Mouse (Mus musculus) forebrain, embryonic 12.5 days (tissue): ENCODE data around the gene Gm16485. TPM values are rescaled to one million over a fixed set of nuclear protein-coding genes. Genes with fewer than 3 reads are reported as not detected.
A peak's percentile ranks its signal among the peaks of the same experiment; 100 is the strongest.

Source experiments
- ATAC-seq: fragments of 200-750 bp; cut with Nextera tagmentation; 2 replicates; pipeline ENCODE4 v1.8.0; 2017; ENCODE audit warnings: moderate TSS enrichment; ENCODE audit not compliant: low FRiP score
- H3K27ac ChIP-seq: fragments of 300-500 bp; sonication (generic); 2 replicates; pipeline ENCODE4 v1.5.1; 2016; ENCODE audit warnings: mild to moderate bottlenecking
- H3K27me3 ChIP-seq: fragments of 300-500 bp; sonication (generic); 2 replicates; pipeline ENCODE4 v1.6.1; 2016; ENCODE audit warnings: mild to moderate bottlenecking
- H3K36me3 ChIP-seq: fragments of 300-500 bp; sonication (generic); replicated peaks from 2 replicates; pipeline ENCODE4 v1.6.1; 2016; ENCODE audit warnings: mild to moderate bottlenecking
- H3K4me1 ChIP-seq: fragments of 300-500 bp; sonication (generic); 2 replicates; pipeline ENCODE4 v1.6.1; 2016
- H3K4me2 ChIP-seq: fragments of 300-500 bp; sonication (generic); 2 replicates; pipeline ENCODE4 v1.6.1; 2016; ENCODE audit warnings: mild to moderate bottlenecking, moderate library complexity
- H3K4me3 ChIP-seq: fragments of 300-500 bp; sonication (generic); replicated peaks from 2 replicates; pipeline ENCODE4 v1.5.1; 2016; ENCODE audit warnings: mild to moderate bottlenecking
- H3K9ac ChIP-seq: fragments of 300-500 bp; sonication (generic); 2 replicates; pipeline ENCODE4 v1.6.1; 2016; ENCODE audit warnings: mild to moderate bottlenecking
- H3K9me3 ChIP-seq: fragments of 300-500 bp; sonication (generic); 2 replicates; pipeline ENCODE4 v1.6.1; 2016
- WGBS: fragments of 180-500 bp; shearing (Covaris S2); methylation state at CpG from one replicate; pipeline ENCODE4 v1.1.7; 2016; 5-methylcytosine and 5-hydroxymethylcytosine counted together
- polyA plus RNA-seq: library from polyadenylated mRNA; unstranded; fragments of >200 nt; fragmentation: Nextera tagmentation; extraction: Ambion mirVana; gene quantifications from 2 replicates; pipeline ENCODE4 v1.2.1, GENCODE M21; 2016

Gm16485 gene
- polyA plus RNA-seq = 0.04 and 0.09 TPM in 2 replicates

DNA sequence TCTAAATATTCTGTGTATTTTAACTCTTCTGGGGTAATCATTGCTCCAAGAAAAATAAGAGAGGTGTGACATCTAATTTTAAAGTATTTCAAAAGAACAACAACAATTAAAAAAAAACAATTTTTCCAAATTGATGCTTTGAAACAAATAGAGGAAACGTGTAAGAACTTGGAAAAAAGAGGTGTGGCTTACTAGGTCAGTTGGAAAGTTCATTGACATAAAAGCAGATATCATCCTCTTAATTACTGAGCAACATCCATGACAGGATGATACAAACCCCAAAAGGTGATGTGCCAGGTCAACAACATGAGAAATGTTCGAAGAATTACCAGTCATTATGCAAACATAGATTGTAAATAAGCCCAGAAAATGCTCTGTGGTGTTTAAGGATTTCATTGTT is at the start of gene Gm16485:
TSS of gene Gm16485 (plus strand) at position 301 of the 400 bp plus-strand sequence.
- Histone ChIP-seq H3K36me3 (no peaks in the 10 kb centered on the region), H3K9ac (no peak within 1 kb of the TSS), H3K4me3 (no peak within 1 kb of the TSS), H3K9me3 (no peaks in the 10 kb centered on the region), H3K4me2 (no peak within 1 kb of the TSS), H3K27me3 (no peaks in the 10 kb centered on the region), H3K27ac (no peak within 1 kb of the TSS), H3K4me1 (no peaks in the 10 kb centered on the region)
- no peak for ATAC-seq
- 85% methylated on average over 2 of the region's 2 CpGs for WGBS

DNA sequence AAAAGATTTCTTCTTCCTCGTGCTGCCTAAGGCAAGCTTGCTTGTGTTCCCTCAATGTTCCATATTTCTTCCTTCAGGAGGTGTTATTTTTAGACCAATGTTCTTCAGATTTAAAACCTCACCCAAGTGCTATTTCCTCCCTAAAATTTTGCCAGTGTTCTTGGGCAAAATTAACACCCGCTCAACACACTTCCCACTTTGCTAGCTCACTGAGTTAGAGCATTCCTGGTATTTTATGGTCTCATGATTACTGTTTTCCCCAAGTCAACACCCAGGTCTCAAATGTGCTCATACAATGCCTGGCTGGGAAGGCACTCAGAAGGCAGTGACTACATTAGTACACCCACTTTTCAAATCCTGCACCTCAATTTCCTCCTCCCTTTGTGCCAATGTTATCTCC is 44.0 kb upstream of the Gm16485 start:
- Histone ChIP-seq H3K27ac (no peak overlapping the region), H3K9ac (no peak overlapping the region), H3K4me2 (no peak overlapping the region), H3K27me3 (no peaks in the 10 kb centered on the region), H3K9me3 (no peaks in the 10 kb centered on the region), H3K36me3 (no peaks in the 10 kb centered on the region), H3K4me3 (no peak overlapping the region), H3K4me1 (no peaks in the 10 kb centered on the region)
- 94% methylated on average over 2 of the region's 2 CpGs for WGBS
- no peak for ATAC-seq

DNA sequence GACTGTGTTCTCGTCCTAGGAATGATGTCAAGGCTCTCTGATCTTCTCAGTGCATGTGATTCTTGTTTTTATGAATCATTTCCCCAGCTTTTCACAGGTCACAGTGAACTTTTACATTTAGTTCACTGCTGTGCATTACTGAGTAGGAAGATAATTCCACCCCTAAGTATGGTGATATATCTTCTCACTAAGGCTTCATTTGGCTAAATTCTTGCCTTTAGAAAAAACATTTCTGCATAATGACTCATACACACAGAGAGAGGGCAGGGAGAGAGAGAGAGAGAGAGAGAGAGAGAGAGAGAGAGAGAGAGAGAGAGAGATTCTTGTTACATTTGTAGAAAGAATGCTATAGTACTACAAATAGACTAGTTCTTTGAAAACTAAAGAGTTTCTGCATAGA is 33.8 kb upstream of the Gm16485 start:
- no peaks in the 10 kb centered on the region for H3K4me1 ChIP-seq
- ATAC-seq = no peak
- 53% methylated on average over 1 of the region's 1 CpGs for WGBS
- H3K36me3 ChIP-seq = no peaks in the 10 kb centered on the region
- no peaks in the 10 kb centered on the region for H3K27me3 ChIP-seq
- H3K4me2 ChIP-seq = no peak overlapping the region
- no peaks in the 10 kb centered on the region for H3K9me3 ChIP-seq
- H3K27ac ChIP-seq = no peak overlapping the region
- H3K4me3 ChIP-seq = no peak overlapping the region
- H3K9ac ChIP-seq = no peak overlapping the region

DNA sequence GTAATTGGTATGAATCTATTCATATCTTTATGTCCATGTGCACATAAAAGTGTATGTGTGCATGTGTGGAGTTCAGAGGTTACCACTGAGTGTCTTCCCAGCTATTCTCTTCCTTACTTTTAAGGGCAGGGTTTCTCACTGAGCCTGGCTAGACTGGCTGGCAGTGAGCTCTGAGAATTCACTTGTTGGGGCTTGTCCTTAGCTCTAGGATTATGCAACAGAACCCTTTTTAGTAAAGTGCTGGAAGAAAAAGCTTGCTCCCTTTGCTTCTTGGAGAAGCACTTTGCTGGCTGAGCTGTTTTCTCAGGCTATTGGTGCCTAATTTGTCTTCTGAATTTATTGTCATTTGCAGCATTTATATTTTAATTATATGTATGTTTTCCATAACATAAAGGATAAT is 18.3 kb upstream of the Gm16485 start:
- no peaks in the 10 kb centered on the region for H3K9me3 ChIP-seq
- no peak overlapping the region for H3K27ac ChIP-seq
- no peak for ATAC-seq
- H3K36me3 ChIP-seq = no peaks in the 10 kb centered on the region
- H3K4me3 ChIP-seq = no peak overlapping the region
- H3K27me3 ChIP-seq = no peaks in the 10 kb centered on the region
- H3K4me2 ChIP-seq = no peak overlapping the region
- no peak overlapping the region for H3K9ac ChIP-seq
- no peaks in the 10 kb centered on the region for H3K4me1 ChIP-seq

DNA sequence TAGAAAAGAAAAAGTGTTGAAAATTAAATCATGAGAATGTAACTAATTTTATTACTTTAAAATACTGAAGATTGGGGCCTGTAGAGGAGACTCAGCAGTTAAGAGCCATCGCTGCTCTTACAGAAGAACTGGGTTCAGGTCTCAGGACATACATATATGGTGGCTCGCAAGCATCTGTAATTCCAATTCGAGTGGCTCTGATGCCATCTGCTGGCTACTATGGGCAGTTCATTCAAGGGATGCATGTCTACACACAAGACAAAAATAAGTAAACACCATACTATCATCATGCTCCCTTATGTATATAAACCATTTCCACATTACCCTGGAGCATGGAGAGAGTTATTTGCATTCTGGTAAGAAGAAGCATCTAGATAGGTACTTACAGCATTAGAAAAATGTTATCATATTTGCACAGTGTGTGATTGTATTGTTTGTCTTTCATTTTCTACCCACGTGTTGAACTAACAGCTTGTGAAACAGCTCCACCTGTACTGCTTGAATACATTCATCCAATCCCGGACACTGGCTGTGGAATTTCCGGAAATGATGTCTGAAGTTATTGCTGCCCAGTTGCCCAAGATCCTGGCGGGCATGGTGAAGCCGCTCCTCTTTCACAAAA is 7.0 kb upstream of the Gm16485 start:
- Histone ChIP-seq H3K9me3 (no peaks in the 10 kb centered on the region), H3K36me3 (no peaks in the 10 kb centered on the region), H3K27me3 (no peaks in the 10 kb centered on the region), H3K27ac (no peak overlapping the region), H3K4me3 (no peak overlapping the region), H3K9ac (no peak overlapping the region), H3K4me1 (no peaks in the 10 kb centered on the region), H3K4me2 (no peak overlapping the region)
- 70% methylated on average over 8 of the region's 8 CpGs for WGBS
- peak; percentile 57; the same call in 1 of the 2 replicates for ATAC-seq

DNA sequence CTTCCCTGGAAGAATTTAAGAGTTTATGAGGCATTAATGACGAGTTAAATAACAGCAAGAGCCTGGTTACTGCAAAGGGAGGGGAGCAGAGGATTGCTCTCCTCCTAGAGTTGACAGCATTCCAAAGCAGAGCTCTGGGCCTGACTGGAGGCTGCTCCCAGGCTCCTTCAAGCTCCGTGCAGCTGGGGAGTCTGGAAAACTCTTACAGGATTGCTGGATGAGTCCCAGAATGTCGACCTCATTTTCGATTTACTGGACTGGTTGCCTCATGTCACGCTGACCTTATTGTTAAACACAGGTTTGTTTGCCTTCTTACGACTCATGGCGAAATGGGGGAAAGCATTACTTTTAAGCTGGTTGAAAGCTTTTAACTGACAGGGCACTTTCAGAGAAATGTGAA is 1.4 kb upstream of the Gm16485 start:
- Histone ChIP-seq H3K36me3 (no peaks in the 10 kb centered on the region), H3K27me3 (no peaks in the 10 kb centered on the region), H3K4me1 (no peaks in the 10 kb centered on the region), H3K4me3 (no peak overlapping the region), H3K9me3 (no peaks in the 10 kb centered on the region), H3K4me2 (no peak overlapping the region), H3K27ac (no peak overlapping the region), H3K9ac (no peak overlapping the region)
- WGBS = 72% methylated on average over 7 of the region's 7 CpGs
- no peak for ATAC-seq

DNA sequence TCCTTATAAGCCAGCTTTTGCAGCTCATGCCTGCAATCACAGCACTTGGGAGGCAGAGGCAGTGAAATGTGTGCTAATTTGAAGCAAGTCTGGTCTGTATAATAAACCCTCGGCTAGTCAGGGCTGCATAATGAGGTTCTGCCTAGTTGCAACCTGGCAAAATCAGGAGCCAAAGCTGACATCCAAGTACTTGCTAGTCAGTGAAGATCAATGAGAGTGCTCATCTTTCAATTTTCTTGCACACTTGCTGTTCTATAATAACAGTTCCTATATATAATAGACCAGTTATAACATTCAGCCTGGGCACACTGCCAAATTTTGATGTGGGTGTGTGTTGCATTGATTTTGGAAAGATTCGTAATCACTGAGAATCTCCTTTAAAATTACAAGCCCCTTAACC is 6.2 kb downstream of the Gm16485 start:
- 50% methylated on average over 2 of the region's 2 CpGs for WGBS
- peak; percentile 36; the same call in 1 of the 2 replicates for ATAC-seq
- Histone ChIP-seq H3K27ac (no peak overlapping the region), H3K4me3 (no peak overlapping the region), H3K36me3 (no peaks in the 10 kb centered on the region), H3K4me2 (no peak overlapping the region), H3K9me3 (no peaks in the 10 kb centered on the region), H3K4me1 (no peaks in the 10 kb centered on the region), H3K27me3 (no peaks in the 10 kb centered on the region), H3K9ac (no peak overlapping the region)

DNA sequence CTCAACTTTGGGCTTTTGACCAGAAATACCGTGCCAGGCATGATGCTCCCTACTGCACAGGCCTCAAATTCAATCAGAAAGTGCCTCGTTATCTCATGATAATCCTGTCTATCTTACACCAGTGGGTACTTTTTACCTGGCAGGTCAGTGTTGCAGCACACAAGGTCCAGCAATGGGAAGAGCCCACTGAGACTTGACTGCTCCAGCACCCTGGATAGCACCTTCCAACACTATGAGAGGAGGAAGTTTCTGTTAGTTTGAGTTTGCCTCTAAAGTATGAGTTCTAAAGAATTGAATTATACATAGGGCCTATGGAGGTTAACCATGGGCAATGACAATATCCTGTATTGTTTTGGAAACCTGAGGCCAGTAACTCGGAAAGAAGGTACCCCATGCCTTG is 10.7 kb downstream of the Gm16485 start:
- Histone ChIP-seq H3K4me3 (no peak overlapping the region), H3K9me3 (no peaks in the 10 kb centered on the region), H3K4me1 (no peaks in the 10 kb centered on the region), H3K36me3 (no peaks in the 10 kb centered on the region), H3K27me3 (no peaks in the 10 kb centered on the region), H3K4me2 (no peak overlapping the region), H3K27ac (no peak overlapping the region), H3K9ac (no peak overlapping the region)
- WGBS = 78% methylated on average over 3 of the region's 3 CpGs
- no peak for ATAC-seq

DNA sequence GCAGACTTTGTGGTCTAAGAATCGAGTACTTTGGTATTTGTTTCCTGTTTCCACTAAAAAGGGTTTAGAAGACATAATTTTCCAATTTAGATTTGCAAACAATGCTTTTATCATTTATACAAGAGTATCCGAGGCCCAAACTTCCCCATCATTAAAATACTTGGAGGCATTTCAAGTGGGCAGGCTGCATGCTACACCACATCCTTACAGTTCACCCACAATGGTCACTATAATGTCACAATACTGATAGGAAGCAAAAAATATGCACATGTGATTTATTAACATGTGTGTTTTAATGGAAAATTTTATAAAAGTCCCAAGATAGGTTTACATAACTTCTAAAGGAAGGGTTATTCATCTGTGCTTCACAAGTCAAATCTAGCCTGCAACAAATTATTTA is 24.9 kb downstream of the Gm16485 start:
- 85% methylated on average over 2 of the region's 2 CpGs for WGBS
- H3K27me3 ChIP-seq = no peaks in the 10 kb centered on the region
- ATAC-seq = no peak

DNA sequence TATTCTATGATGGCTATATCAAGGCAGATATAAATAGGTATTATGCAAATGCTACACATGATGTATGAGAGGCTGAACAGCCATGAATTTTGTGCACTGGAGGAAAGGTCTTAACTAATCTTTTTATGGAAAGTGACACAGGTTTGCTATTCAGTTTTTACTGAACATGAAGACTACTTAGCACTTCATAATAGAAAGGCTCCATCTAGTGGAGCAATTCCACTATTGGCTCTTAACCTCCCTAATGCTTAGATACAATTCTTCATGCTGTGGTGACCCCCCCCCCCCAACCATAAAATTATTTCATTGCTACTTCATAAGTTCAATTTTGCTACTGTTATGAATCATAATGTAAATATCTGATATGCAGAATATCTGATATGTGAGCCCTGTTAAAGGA is 29.6 kb downstream of the Gm16485 start:
- H3K9me3 ChIP-seq = no peaks in the 10 kb centered on the region
- no peaks in the 10 kb centered on the region for H3K27me3 ChIP-seq
- peaks cover 10% of the 10 kb centered on the region; the same call in 1 of the 2 replicates for H3K36me3 ChIP-seq
- ATAC-seq = no peak
- H3K4me2 ChIP-seq = no peak overlapping the region
- no peak overlapping the region for H3K27ac ChIP-seq
- H3K4me1 ChIP-seq = no peaks in the 10 kb centered on the region
- no peak overlapping the region for H3K4me3 ChIP-seq
- H3K9ac ChIP-seq = no peak overlapping the region

More for the DNA sequence above, 24.9 kb downstream of the Gm16485 start:
- Histone ChIP-seq H3K4me3 (no peak overlapping the region), H3K36me3 (0 out of 2 replicates have a peak, but pooled peaks cover 2% of the 10 kb centered on the region), H3K4me1 (no peaks in the 10 kb centered on the region), H3K9me3 (no peaks in the 10 kb centered on the region), H3K27ac (no peak overlapping the region), H3K9ac (no peak overlapping the region), H3K4me2 (no peak overlapping the region)

DNA sequence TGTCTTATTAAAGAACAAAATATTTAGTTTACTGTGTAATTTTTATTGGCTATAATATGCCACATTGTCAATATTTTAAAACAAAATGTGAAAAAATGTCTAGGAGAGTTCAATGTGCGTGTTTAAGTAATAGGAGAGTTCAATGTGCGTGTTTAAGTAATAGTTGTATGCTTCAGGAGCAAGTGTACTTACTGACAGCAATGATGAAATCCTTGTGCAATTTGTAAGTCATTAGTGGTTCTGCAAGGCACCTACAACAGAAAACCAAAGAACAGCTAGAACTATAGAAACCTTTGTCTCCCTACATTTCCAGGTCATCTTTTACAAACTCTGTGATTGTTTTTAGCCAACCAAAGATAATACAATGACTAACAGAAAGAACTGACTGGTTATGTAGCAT is 43.5 kb downstream of the Gm16485 start:
- WGBS = 96% methylated on average over 2 of the region's 2 CpGs
- H3K36me3 ChIP-seq = no peaks in the 10 kb centered on the region
- no peak overlapping the region for H3K9ac ChIP-seq
- H3K4me2 ChIP-seq = no peak overlapping the region
- H3K27me3 ChIP-seq = no peaks in the 10 kb centered on the region
- H3K4me1 ChIP-seq = no peaks in the 10 kb centered on the region
- no peak overlapping the region for H3K4me3 ChIP-seq
- no peak for ATAC-seq
- H3K27ac ChIP-seq = no peak overlapping the region
- H3K9me3 ChIP-seq = no peaks in the 10 kb centered on the region
